Mouse (Mus musculus) embryonic facial prominence, embryonic 10.5 days (tissue): ENCODE measurements around the gene Ube2e2. TPM values are rescaled to one million over a fixed set of nuclear protein-coding genes. Genes with fewer than 3 reads are reported as not detected.

Source experiments
- DNase-seq: peaks from one replicate; pipeline ENCODE4 v3.0.0-alpha.2; 2017; ENCODE audit warnings: low spot score
- H3K27ac ChIP-seq: fragments of 300-500 bp; sonication (generic); replicated peaks from 2 replicates; pipeline ENCODE4 v1.5.1; 2016; ENCODE audit warnings: mild to moderate bottlenecking
- H3K27me3 ChIP-seq: fragments of 300-500 bp; sonication (generic); replicated peaks from 2 replicates; pipeline ENCODE4 v1.6.1; 2016; ENCODE audit warnings: low read depth, mild to moderate bottlenecking; ENCODE audit not compliant: poor library complexity, severe bottlenecking
- H3K36me3 ChIP-seq: fragments of 300-500 bp; sonication (generic); replicated peaks from 2 replicates; pipeline ENCODE4 v1.6.1; 2016; ENCODE audit warnings: mild to moderate bottlenecking, moderate library complexity
- H3K4me1 ChIP-seq: fragments of 300-500 bp; sonication (generic); 2 replicates; pipeline ENCODE4 v1.6.1; 2016
- H3K4me3 ChIP-seq: fragments of 300-500 bp; sonication (generic); 2 replicates; pipeline ENCODE4 v1.5.1; 2016; ENCODE audit warnings: mild to moderate bottlenecking, moderate library complexity
- H3K9me3 ChIP-seq: fragments of 300-500 bp; sonication (generic); 2 replicates; pipeline ENCODE4 v1.6.1; 2016; ENCODE audit warnings: mild to moderate bottlenecking
- WGBS: fragments of 180-500 bp; shearing (Covaris S2); methylation state at CpG from one replicate; pipeline ENCODE4 v1.1.7; 2016; 5-methylcytosine and 5-hydroxymethylcytosine counted together
- polyA plus RNA-seq: library from polyadenylated mRNA; unstranded; fragments of >200 nt; fragmentation: Nextera tagmentation; extraction: Ambion mirVana; gene quantifications from 2 replicates; pipeline ENCODE4 v1.2.1, GENCODE M21; 2016

Ube2e2 gene
- polyA plus RNA-seq, 1 experiment from 2014 or later: 45.3 TPM

GRCm38 (mm10) chr14:18778993-18779675, 114.9 kb downstream of the Ube2e2 start:
- Histone ChIP-seq H3K9me3 (no peaks in the 10 kb centered on the region), H3K36me3 (no peaks in the 10 kb centered on the region), H3K27ac (no peak overlapping the region), H3K27me3 (no peaks in the 10 kb centered on the region), H3K4me1 (no peaks in the 10 kb centered on the region), H3K4me3 (no peak overlapping the region)
- WGBS: 86% methylated on average over 3 of the region's 3 CpGs
- DNase-seq: no peak

GRCm38 (mm10) chr14:18778241-18778640, 115.8 kb downstream of the Ube2e2 start:
- H3K4me3 ChIP-seq: no peak overlapping the region
- no peaks in the 10 kb centered on the region for H3K36me3 ChIP-seq
- no peak for DNase-seq
- no peaks in the 10 kb centered on the region for H3K4me1 ChIP-seq
- WGBS: 86% methylated on average over 5 of the region's 5 CpGs
- H3K27me3 ChIP-seq: no peaks in the 10 kb centered on the region
- H3K27ac ChIP-seq: no peak overlapping the region
- no peaks in the 10 kb centered on the region for H3K9me3 ChIP-seq

- Histone ChIP-seq H3K4me1 (no peaks in the 10 kb centered on the region), H3K36me3 (no peaks in the 10 kb centered on the region), H3K9me3 (no peaks in the 10 kb centered on the region), H3K27ac (no peak overlapping the region), H3K4me3 (no peak overlapping the region), H3K27me3 (no peaks in the 10 kb centered on the region)
- 94% methylated on average over 2 of the region's 2 CpGs for WGBS
- DNase-seq: no peak
These were observed 117.9 kb downstream of the Ube2e2 start for GRCm38 (mm10) chr14:18776132-18776531.

GRCm38 (mm10) chr14:18773724-18774123, 120.3 kb downstream of the Ube2e2 start:
- Histone ChIP-seq H3K9me3 (no peaks in the 10 kb centered on the region), H3K4me3 (no peak overlapping the region), H3K27ac (no peak overlapping the region), H3K27me3 (no peaks in the 10 kb centered on the region), H3K4me1 (no peaks in the 10 kb centered on the region), H3K36me3 (no peaks in the 10 kb centered on the region)
- DNase-seq: no peak
- WGBS: 79% methylated on average over 2 of the region's 2 CpGs

GRCm38 (mm10) chr14:18759601-18760356, 134.3 kb downstream of the Ube2e2 start:
- DNase-seq: no peak
- WGBS: 81% methylated on average over 6 of the region's 6 CpGs
- no peak overlapping the region for H3K4me3 ChIP-seq
- no peaks in the 10 kb centered on the region for H3K9me3 ChIP-seq
- no peaks in the 10 kb centered on the region for H3K36me3 ChIP-seq
- no peaks in the 10 kb centered on the region for H3K4me1 ChIP-seq
- no peaks in the 10 kb centered on the region for H3K27me3 ChIP-seq
- H3K27ac ChIP-seq: no peak overlapping the region

- H3K4me1 ChIP-seq: no peaks in the 10 kb centered on the region
- H3K36me3 ChIP-seq: no peaks in the 10 kb centered on the region
- no peak for DNase-seq
- H3K4me3 ChIP-seq: no peak overlapping the region
- no peaks in the 10 kb centered on the region for H3K9me3 ChIP-seq
- no peak overlapping the region for H3K27ac ChIP-seq
- no peaks in the 10 kb centered on the region for H3K27me3 ChIP-seq
- WGBS: 83% methylated on average over 2 of the region's 2 CpGs
These were observed 135.2 kb downstream of the Ube2e2 start for GRCm38 (mm10) chr14:18758595-18759532.

GRCm38 (mm10) chr14:18758003-18758402, 136.1 kb downstream of the Ube2e2 start:
- H3K9me3 ChIP-seq: no peaks in the 10 kb centered on the region
- H3K36me3 ChIP-seq: no peaks in the 10 kb centered on the region
- no peak overlapping the region for H3K4me3 ChIP-seq
- H3K27ac ChIP-seq: no peak overlapping the region
- H3K27me3 ChIP-seq: no peaks in the 10 kb centered on the region
- WGBS: 91% methylated on average over 2 of the region's 2 CpGs
- no peak for DNase-seq
- no peaks in the 10 kb centered on the region for H3K4me1 ChIP-seq

GRCm38 (mm10) chr14:18755410-18755809, 138.7 kb downstream of the Ube2e2 start:
- H3K27ac ChIP-seq: no peak overlapping the region
- 66% methylated on average over 1 of the region's 1 CpGs for WGBS
- no peak overlapping the region for H3K4me3 ChIP-seq
- 0 out of 2 replicates have a peak, but pooled peaks cover under 1% of the 10 kb centered on the region for H3K9me3 ChIP-seq
- H3K4me1 ChIP-seq: no peaks in the 10 kb centered on the region
- no peaks in the 10 kb centered on the region for H3K36me3 ChIP-seq
- no peaks in the 10 kb centered on the region for H3K27me3 ChIP-seq
- no peak for DNase-seq

GRCm38 (mm10) chr14:18754595-18754994, 139.5 kb downstream of the Ube2e2 start:
- DNase-seq: no peak
- H3K4me3 ChIP-seq: no peak overlapping the region
- WGBS: 90% methylated on average over 2 of the region's 2 CpGs

GRCm38 (mm10) chr14:18754001-18754400, 140.1 kb downstream of the Ube2e2 start:
- H3K9me3 ChIP-seq: 0 out of 2 replicates have a peak, but pooled peaks cover 2% of the 10 kb centered on the region
- no peak for DNase-seq
- H3K4me1 ChIP-seq: no peaks in the 10 kb centered on the region
- no peak overlapping the region for H3K27ac ChIP-seq
- no peak overlapping the region for H3K4me3 ChIP-seq
- no peaks in the 10 kb centered on the region for H3K27me3 ChIP-seq
- no peaks in the 10 kb centered on the region for H3K36me3 ChIP-seq
- WGBS: 83% methylated on average over 2 of the region's 2 CpGs

More at GRCm38 (mm10) chr14:18754595-18754994, 139.5 kb downstream of the Ube2e2 start:
- no peaks in the 10 kb centered on the region for H3K4me1 ChIP-seq
- no peak overlapping the region for H3K27ac ChIP-seq
- H3K9me3 ChIP-seq: 0 out of 2 replicates have a peak, but pooled peaks cover 2% of the 10 kb centered on the region
- no peaks in the 10 kb centered on the region for H3K36me3 ChIP-seq
- H3K27me3 ChIP-seq: no peaks in the 10 kb centered on the region

- 79% methylated on average over 4 of the region's 4 CpGs for WGBS
- H3K4me3 ChIP-seq: no peak overlapping the region
- no peak overlapping the region for H3K27ac ChIP-seq
- no peaks in the 10 kb centered on the region for H3K4me1 ChIP-seq
- no peaks in the 10 kb centered on the region for H3K36me3 ChIP-seq
- DNase-seq: no peak
- H3K27me3 ChIP-seq: no peaks in the 10 kb centered on the region
- H3K9me3 ChIP-seq: no peaks in the 10 kb centered on the region
These were observed 162.9 kb downstream of the Ube2e2 start for GRCm38 (mm10) chr14:18731154-18731553.
